Mouse (Mus musculus) kidney, adult 2 months (tissue): Measurements from ENCODE around the gene P2ry6.

Experiments used
- CTCF ChIP-seq: fragments of 200-500 bp; conservative IDR thresholded peaks from 2 replicates; pipeline ENCODE4 v1.5.1; 2011; ENCODE audit warnings: low read depth, mild to moderate bottlenecking, control low read depth, low read length, moderate library complexity, mixed read lengths; ENCODE audit not compliant: insufficient read depth, insufficient read length
- POLR2A ChIP-seq: fragments of 200-500 bp; IDR thresholded peaks from one replicate; pipeline ENCODE4 v1.6.1; 2011; ENCODE audit warnings: low read depth, low read length, control low read depth

- TF ChIP-seq POLR2A (no peak), CTCF (no peak)
These were observed 21.5 kb upstream of the P2ry6 start for GRCm38 (mm10) chr7:100995951-100996350.
